Mouse (Mus musculus): Measurements from ENCODE around the gene Slc22a22. TPM values are rescaled to one million over a fixed set of nuclear protein-coding genes. Genes with fewer than 3 reads are reported as not detected.
"Not testable (repeated sequence)": the region's sequence is repeated elsewhere in the genome, so short reads cannot be mapped to it uniquely, and the experiment has no call there.

The Slc22a22 gene
- polyA plus RNA-seq, 1 experiment: not detected

DNA sequence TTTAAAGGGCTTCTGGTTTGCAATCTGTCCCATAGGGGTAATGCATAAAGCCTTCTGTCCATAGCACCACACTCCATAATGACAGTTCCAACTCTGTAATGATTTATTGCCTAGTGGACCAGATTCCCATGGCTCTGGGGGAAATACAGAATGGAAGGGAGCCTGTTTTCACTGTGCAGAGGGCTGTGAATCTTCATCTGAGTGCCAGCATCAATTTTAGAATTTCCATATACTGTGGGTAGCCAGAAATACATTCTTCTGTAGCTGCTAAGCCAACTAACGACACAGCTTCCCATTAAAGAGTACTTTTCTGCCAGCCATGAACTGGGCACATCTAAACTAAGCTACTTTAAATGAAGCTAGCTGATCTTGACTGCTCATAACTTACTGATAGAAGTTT lies 174.7 kb downstream of the Slc22a22 start:
- Histone ChIP-seq H3K27ac (ENCODE audit: insufficient read depth, low read depth, low read length) (no peak overlapping the region), H3K4me1 (ENCODE audit: control insufficient read depth, insufficient read depth, low read length) (no peaks in the 10 kb centered on the region), H3K4me3 (ENCODE audit: insufficient read depth, low read depth, low read length) (no peak overlapping the region)
- 47% methylated on average over 1 of the region's 1 CpGs for WGBS
- no peak for TF ChIP-seq CTCF (IDR thresholded peaks at IDR 0.05; ENCODE audit: insufficient read depth, low read depth, low read length)
- TF ChIP-seq POLR2A (IDR thresholded peaks at IDR 0.05; ENCODE audit: insufficient read depth, low read depth, low read length): no peak

DNA sequence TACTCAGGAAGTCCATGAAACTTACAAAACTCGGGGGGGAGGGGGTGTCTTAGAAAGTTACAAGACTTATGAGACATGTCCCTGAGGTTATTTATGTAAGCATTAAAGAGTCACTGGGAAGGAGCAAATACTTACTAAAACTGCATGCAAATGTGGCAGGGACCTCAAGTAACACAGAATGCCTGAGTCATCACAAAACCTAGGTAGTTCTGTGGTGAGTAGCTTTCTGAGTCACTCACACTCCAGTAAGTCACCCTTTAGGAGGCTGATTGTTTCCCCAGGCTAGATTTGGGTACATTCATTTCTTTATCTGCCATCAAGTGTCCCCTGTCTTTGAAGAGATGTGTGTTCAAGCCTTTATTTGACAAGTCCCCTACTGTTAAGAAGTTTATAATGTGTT lies 198.9 kb downstream of the Slc22a22 start:
- WGBS: 47% methylated on average over 1 of the region's 1 CpGs
- H3K4me3 ChIP-seq (ENCODE audit: insufficient read depth, low read depth, low read length): no peak overlapping the region
- H3K27ac ChIP-seq (ENCODE audit: insufficient read depth, low read depth, low read length): no peak overlapping the region
- TF ChIP-seq POLR2A (IDR thresholded peaks at IDR 0.05; ENCODE audit: insufficient read depth, low read depth, low read length) (no peak), CTCF (IDR thresholded peaks at IDR 0.05; ENCODE audit: insufficient read depth, low read depth, low read length) (no peak)
- no peaks in the 10 kb centered on the region for H3K4me1 ChIP-seq (ENCODE audit: control insufficient read depth, insufficient read depth, low read length)

DNA sequence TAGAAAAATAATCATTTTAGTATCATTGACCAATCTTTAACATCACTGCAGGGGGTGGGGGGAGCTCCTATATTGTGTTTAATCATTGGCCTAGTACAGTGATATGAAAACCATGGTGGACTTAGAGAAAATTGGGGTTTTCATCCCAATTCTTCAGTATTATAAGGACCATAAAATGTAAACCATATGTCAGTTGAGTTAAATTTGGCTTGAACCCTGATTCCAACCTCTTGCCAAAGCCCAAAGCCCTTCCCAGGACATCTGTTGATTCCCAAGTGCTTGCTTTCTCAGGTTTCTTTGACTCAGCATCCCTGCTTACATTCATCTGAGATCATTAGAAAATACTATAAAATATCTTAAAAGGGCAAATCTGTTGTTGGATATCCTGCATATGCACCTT lies 201.0 kb downstream of the Slc22a22 start:
- H3K27ac ChIP-seq (ENCODE audit: insufficient read depth, low read depth, low read length): no peak overlapping the region
- TF ChIP-seq CTCF (IDR thresholded peaks at IDR 0.05; ENCODE audit: insufficient read depth, low read depth, low read length) (no peak), POLR2A (IDR thresholded peaks at IDR 0.05; ENCODE audit: insufficient read depth, low read depth, low read length) (no peak)

DNA sequence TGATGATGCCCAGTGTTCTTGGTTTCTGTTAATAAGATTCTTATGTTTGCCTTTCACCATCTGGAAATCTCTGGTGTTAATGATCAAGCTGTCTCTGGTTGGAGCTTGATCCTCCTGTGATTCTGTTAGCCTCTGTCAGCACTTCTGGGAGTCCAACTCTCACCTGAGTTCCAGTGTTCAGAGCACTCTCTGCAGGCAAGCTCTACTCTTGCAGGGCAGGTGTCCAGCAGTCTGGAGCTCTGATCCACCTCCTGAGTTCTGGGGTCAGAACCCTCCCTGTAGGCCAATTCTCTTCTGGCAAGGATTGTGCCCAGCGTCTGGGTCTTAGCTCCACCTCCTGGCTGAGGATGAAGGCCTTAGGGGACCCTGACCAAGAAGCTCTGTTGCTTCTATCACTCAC lies 237.4 kb downstream of the Slc22a22 start:
- H3K4me3 ChIP-seq (ENCODE audit: insufficient read depth, low read depth, low read length); H3K4me1 ChIP-seq (ENCODE audit: control insufficient read depth, insufficient read depth, low read length); H3K27ac ChIP-seq (ENCODE audit: insufficient read depth, low read depth, low read length): not testable (repeated sequence)
- WGBS: 97% methylated on average over 1 of the region's 1 CpGs

More for the DNA sequence above, 201.0 kb downstream of the Slc22a22 start:
- Histone ChIP-seq H3K4me3 (ENCODE audit: insufficient read depth, low read depth, low read length) (no peak overlapping the region), H3K4me1 (ENCODE audit: control insufficient read depth, insufficient read depth, low read length) (no peaks in the 10 kb centered on the region)

DNA sequence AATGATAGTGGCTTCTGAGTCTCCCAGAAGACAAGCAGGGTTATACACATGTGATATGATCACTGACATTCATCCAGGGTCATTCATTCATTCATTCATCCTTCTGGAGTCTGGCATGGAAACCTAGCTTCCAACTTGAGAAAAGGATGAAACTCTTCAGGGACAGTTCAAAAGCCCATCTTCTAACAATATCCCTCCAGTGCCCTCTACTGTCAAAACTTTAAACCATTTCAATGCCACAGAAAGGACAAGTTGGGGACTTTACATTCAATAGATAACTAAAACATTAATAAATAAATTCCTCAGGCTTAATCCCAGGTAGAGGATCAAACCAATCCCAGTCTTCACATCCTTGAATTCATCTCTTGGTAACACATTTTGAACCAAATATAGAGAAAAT lies 247.0 kb downstream of the Slc22a22 start:
- Histone ChIP-seq H3K4me3 (ENCODE audit: insufficient read depth, low read depth, low read length) (no peak overlapping the region), H3K4me1 (ENCODE audit: control insufficient read depth, insufficient read depth, low read length) (no peaks in the 10 kb centered on the region), H3K27ac (ENCODE audit: insufficient read depth, low read depth, low read length) (no peak overlapping the region)
- TF ChIP-seq CTCF (IDR thresholded peaks at IDR 0.05; ENCODE audit: insufficient read depth, low read depth, low read length) (no peak), POLR2A (IDR thresholded peaks at IDR 0.05; ENCODE audit: insufficient read depth, low read depth, low read length) (no peak)

DNA sequence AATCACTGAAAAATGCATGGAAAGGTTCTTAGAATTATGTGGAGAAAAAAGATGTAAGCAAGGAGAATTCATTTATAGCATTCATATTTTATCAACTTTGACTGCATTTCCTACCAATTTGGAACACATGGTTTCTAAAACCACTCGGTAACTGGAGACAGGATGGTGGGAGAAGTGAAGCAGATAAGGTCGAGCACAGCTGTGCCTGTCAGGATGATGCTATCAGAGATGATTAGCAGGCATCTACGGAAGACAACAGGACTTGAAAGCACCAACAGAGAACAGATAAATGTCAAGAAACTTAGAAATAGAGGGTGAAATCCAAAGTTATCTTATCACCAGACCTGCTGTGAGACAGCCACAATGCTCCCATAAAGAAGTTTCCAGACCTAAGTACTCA lies 272.1 kb downstream of the Slc22a22 start:
- no peak overlapping the region for H3K4me3 ChIP-seq (ENCODE audit: insufficient read depth, low read depth, low read length)
- H3K27ac ChIP-seq (ENCODE audit: insufficient read depth, low read depth, low read length): no peak overlapping the region
- H3K4me1 ChIP-seq (ENCODE audit: control insufficient read depth, insufficient read depth, low read length): no peaks in the 10 kb centered on the region
- 77% methylated on average over 3 of the region's 3 CpGs for WGBS
- TF ChIP-seq CTCF (IDR thresholded peaks at IDR 0.05; ENCODE audit: insufficient read depth, low read depth, low read length): no peak
- TF ChIP-seq POLR2A (IDR thresholded peaks at IDR 0.05; ENCODE audit: insufficient read depth, low read depth, low read length): no peak

DNA sequence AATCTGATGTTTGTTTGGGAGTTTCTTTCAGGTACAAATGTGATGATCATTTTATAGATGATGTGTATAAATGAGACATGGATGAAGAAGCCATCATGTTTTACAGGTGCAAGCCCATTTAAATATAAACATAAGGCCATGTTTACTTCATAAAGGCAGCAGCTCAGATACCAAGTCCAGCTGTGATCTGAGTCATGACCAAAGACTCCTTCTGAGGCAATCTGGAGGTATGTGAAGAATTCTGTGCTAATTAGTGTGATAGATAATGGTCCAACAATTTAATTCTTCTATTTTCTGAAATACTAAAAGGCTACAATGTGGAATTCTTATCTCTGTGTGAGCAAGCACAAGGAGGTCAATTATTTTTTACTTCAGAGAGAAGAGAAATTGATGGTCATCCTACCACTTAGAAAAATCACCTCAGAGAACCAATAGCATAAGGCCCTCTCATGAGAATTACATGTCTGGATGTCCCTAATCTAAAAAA lies 272.9 kb downstream of the Slc22a22 start:
- Histone ChIP-seq H3K4me1 (ENCODE audit: control insufficient read depth, insufficient read depth, low read length) (no peaks in the 10 kb centered on the region), H3K27ac (ENCODE audit: insufficient read depth, low read depth, low read length) (no peak overlapping the region), H3K4me3 (ENCODE audit: insufficient read depth, low read depth, low read length) (no peak overlapping the region)
- TF ChIP-seq POLR2A (IDR thresholded peaks at IDR 0.05; ENCODE audit: insufficient read depth, low read depth, low read length) (no peak), CTCF (IDR thresholded peaks at IDR 0.05; ENCODE audit: insufficient read depth, low read depth, low read length) (no peak)

Measured in olfactory bulb, adult 2 months (tissue).